Mouse (Mus musculus) E14TG2a.4 (cell line): ENCODE measurements around the gene Mthfd2.

Source experiments
- CTCF ChIP-seq: conservative IDR thresholded peaks from 2 replicates; pipeline ENCODE4 v1.5.1; 2014; ENCODE audit warnings: low read length
- NANOG ChIP-seq: IDR thresholded peaks from 2 replicates; pipeline ENCODE4 v1.6.1; 2014; ENCODE audit warnings: borderline replicate concordance, low read length, mixed read lengths
- POU5F1 ChIP-seq: IDR thresholded peaks from 2 replicates; pipeline ENCODE4 v1.6.1; 2014; ENCODE audit warnings: low read length, borderline replicate concordance

GRCm38 (mm10) chr6:83277151-83277550, 48.6 kb downstream of the Mthfd2 start:
- TF ChIP-seq CTCF = no peak
- no peak for TF ChIP-seq NANOG
- no peak for TF ChIP-seq POU5F1
